Mouse (Mus musculus) heart, postnatal 0 days (tissue): ENCODE measurements around the gene Gli2. TPM values are rescaled to one million over a fixed set of nuclear protein-coding genes. Genes with fewer than 3 reads are reported as not detected.

Experiments used
- ATAC-seq: fragments of 200-750 bp; cut with Nextera tagmentation; 2 replicates; pipeline ENCODE4 v1.8.0; 2017; ENCODE audit warnings: low read depth, moderate number of reproducible peaks, moderate library complexity; ENCODE audit not compliant: insufficient read depth
- DNase-seq: peaks from one replicate; pipeline ENCODE4 v3.0.0-alpha.2; 2016; ENCODE audit warnings: low spot score
- H3K27ac ChIP-seq: fragments of 300-500 bp; sonication (generic); 2 replicates; pipeline ENCODE4 v1.5.1; 2014; ENCODE audit warnings: low read depth, mild to moderate bottlenecking
- H3K27me3 ChIP-seq: fragments of 300-500 bp; sonication (generic); 2 replicates; pipeline ENCODE4 v1.6.1; 2014; ENCODE audit warnings: low read length, mixed read lengths; ENCODE audit not compliant: control insufficient read depth, insufficient read depth
- H3K36me3 ChIP-seq: fragments of 300-500 bp; sonication (generic); replicated peaks from 2 replicates; pipeline ENCODE4 v1.6.1; 2014; ENCODE audit warnings: low read length, mixed read lengths; ENCODE audit not compliant: control insufficient read depth, insufficient read depth
- H3K4me1 ChIP-seq: fragments of 300-500 bp; sonication (generic); 2 replicates; pipeline ENCODE4 v1.6.1; 2014; ENCODE audit warnings: antibody characterized with exemption; ENCODE audit not compliant: control insufficient read depth, insufficient read depth
- H3K4me2 ChIP-seq: fragments of 300-500 bp; sonication (generic); 2 replicates; pipeline ENCODE4 v1.6.1; 2014; ENCODE audit warnings: low read depth, mild to moderate bottlenecking, low read length, moderate library complexity
- H3K4me3 ChIP-seq: fragments of 300-500 bp; sonication (generic); 2 replicates; pipeline ENCODE4 v1.5.1; 2014; ENCODE audit warnings: low read depth, low read length
- H3K9ac ChIP-seq: fragments of 300-500 bp; sonication (generic); replicated peaks from 2 replicates; pipeline ENCODE4 v1.6.1; 2014; ENCODE audit warnings: low read depth, low read length, mixed read lengths
- H3K9me3 ChIP-seq: fragments of 300-500 bp; sonication (generic); replicated peaks from 2 replicates; pipeline ENCODE4 v1.6.1; 2016; ENCODE audit warnings: low read length; ENCODE audit not compliant: control insufficient read depth
- CTCF ChIP-seq: IDR thresholded peaks from 2 replicates; pipeline ENCODE4 v1.5.1; 2016; ENCODE audit warnings: antibody characterized with exemption, control low read depth, low read depth
- EP300 ChIP-seq: IDR thresholded peaks from 2 replicates; pipeline ENCODE4 v1.6.1; 2016; ENCODE audit warnings: antibody characterized with exemption, low read depth
- WGBS: fragments of 180-500 bp; shearing (Covaris S2); extraction: QIAGEN DNeasy Blood & Tissue Kit; methylation state at CpG from one replicate; pipeline ENCODE4 v1.1.7; 2014; 5-methylcytosine and 5-hydroxymethylcytosine counted together
- polyA plus RNA-seq: library from polyadenylated mRNA; unstranded; fragments of >200 nt; fragmentation: Nextera tagmentation; extraction: Ambion mirVana; gene quantifications from 2 replicates; pipeline ENCODE4 v1.2.1, GENCODE M21; 2015
- total RNA-seq: library from RNA; depleted of rRNA; stranded (reverse); fragments of >200 nt; gene quantifications from 2 replicates; pipeline ENCODE4 v1.2.3, GENCODE M21; 2014; ENCODE audit warnings: low replicate concordance

Gene Gli2
- total and polyA plus RNA-seq, 2 experiments from 2014 or later = 0.93 to 14.7 TPM

DNA sequence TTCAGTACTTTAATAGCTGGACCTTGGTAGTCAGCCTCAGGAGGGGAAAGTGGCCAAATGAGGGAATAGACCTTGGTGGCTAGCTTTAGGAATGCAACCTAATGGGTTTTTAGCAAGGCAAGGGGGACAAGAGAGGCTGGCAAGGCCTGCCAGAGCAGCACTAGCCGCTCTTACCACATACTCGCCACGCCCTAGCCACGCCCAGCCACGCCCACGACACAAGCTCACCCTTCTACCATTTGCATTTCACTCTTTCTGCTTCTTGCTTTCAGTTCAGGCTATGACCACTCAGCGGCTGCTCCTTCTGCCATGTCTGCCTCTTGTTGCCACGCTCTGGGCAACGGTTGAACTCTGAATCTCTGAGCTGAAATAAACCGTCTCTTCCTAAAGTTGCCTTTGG, 32.4 kb upstream of the Gli2 start:
- no peak for TF ChIP-seq EP300
- no peak for TF ChIP-seq CTCF
- Histone ChIP-seq H3K27me3 (no peaks in the 10 kb centered on the region), H3K4me2 (no peak overlapping the region), H3K9me3 (no peaks in the 10 kb centered on the region), H3K4me3 (no peak overlapping the region), H3K4me1 (no peaks in the 10 kb centered on the region), H3K36me3 (no peaks in the 10 kb centered on the region), H3K9ac (no peak overlapping the region), H3K27ac (no peak overlapping the region)
- WGBS = 49% methylated on average over 10 of the region's 10 CpGs
- no peak for ATAC-seq
- DNase-seq = no peak

DNA sequence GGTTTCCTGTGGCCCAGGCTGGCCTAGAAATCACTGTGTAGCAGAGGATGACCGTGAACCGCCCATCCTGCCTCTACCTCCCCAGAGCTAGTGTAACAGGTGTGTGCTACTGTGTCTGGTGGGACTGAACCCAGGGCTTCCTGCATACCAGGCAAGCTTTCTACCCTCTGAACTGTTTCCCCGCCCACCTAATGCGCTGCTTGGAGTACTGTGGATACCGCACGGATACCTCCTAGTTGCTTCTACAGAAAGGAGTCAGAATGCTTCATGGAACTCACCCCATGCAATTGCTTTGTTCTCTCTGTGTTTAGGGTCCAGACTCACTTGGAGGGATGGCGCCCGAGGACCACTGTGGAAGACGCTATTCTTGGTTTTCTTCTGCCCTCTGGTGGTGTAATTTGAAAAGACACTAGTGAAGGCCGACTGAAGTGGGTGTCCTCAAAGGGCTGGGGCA, 30.1 kb upstream of the Gli2 start:
- peak; percentile 73 for TF ChIP-seq CTCF
- TF ChIP-seq EP300 = no peak
- 18% methylated on average over 10 of the region's 10 CpGs for WGBS
- no peaks in the 10 kb centered on the region for H3K27me3 ChIP-seq
- ATAC-seq (0 out of 2 replicates have a peak, but pooled peaks have one; percentile 47), DNase-seq (peak; percentile 30)
- no peak overlapping the region for H3K9ac ChIP-seq
- H3K4me3 ChIP-seq = no peak overlapping the region
- no peaks in the 10 kb centered on the region for H3K4me1 ChIP-seq
- H3K9me3 ChIP-seq = no peaks in the 10 kb centered on the region
- H3K36me3 ChIP-seq = no peaks in the 10 kb centered on the region
- no peak overlapping the region for H3K4me2 ChIP-seq
- H3K27ac ChIP-seq = no peak overlapping the region

- TF ChIP-seq CTCF (peak; percentile 86), EP300 (no peak)
- no peak overlapping the region for H3K27ac ChIP-seq
- H3K36me3 ChIP-seq = no peaks in the 10 kb centered on the region
- peak; percentile 45; the same call in 1 of the 2 replicates for ATAC-seq
- no peaks in the 10 kb centered on the region; the same call in 1 of the 2 replicates for H3K4me1 ChIP-seq
- no peak overlapping the region for H3K4me3 ChIP-seq
- no peaks in the 10 kb centered on the region for H3K27me3 ChIP-seq
- DNase-seq = peak; percentile 66
- no peaks in the 10 kb centered on the region for H3K9me3 ChIP-seq
- H3K4me2 ChIP-seq = no peak overlapping the region
- WGBS = 34% methylated on average over 12 of the region's 12 CpGs
- H3K9ac ChIP-seq = no peak overlapping the region
These were observed 29.0 kb upstream of the Gli2 start for GRCm38 (mm10) chr1:119082231-119082991.

- ATAC-seq (no peak), DNase-seq (no peak)
- Histone ChIP-seq H3K4me3 (no peak overlapping the region), H3K27ac (no peak overlapping the region), H3K36me3 (no peaks in the 10 kb centered on the region), H3K9me3 (no peaks in the 10 kb centered on the region), H3K4me1 (no peaks in the 10 kb centered on the region; the same call in 1 of the 2 replicates), H3K27me3 (peaks cover 17% of the 10 kb centered on the region), H3K9ac (no peak overlapping the region), H3K4me2 (no peak overlapping the region)
- TF ChIP-seq EP300 (no peak), CTCF (no peak)
- 82% methylated on average over 7 of the region's 7 CpGs for WGBS
These were observed 24.5 kb upstream of the Gli2 start for GRCm38 (mm10) chr1:119077933-119078332.

DNA sequence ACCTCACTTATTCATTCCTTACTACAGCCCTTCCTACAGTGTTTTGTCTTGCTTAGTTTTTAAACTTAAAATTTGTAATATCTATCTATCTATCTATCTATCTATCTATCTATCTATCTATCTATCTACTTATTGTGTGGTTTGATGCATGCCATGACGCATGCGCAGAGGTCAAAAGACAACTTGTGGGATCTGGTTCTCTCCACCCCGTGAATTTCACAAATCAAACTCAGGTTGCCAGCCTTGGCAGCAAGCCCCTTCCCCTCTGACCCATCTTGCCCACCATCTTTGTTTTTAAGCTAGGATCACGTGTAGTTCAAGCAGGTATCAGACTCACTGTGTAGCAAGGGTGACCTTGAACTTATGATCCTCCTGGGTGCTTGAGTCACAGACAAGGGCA, 22.9 kb upstream of the Gli2 start:
- TF ChIP-seq EP300 (no peak), CTCF (no peak)
- H3K36me3 ChIP-seq = no peaks in the 10 kb centered on the region
- H3K27me3 ChIP-seq = peaks cover 17% of the 10 kb centered on the region
- ATAC-seq = no peak
- DNase-seq = no peak
- no peak overlapping the region for H3K9ac ChIP-seq
- WGBS = 66% methylated on average over 4 of the region's 4 CpGs
- no peak overlapping the region for H3K27ac ChIP-seq
- H3K4me1 ChIP-seq = no peaks in the 10 kb centered on the region; the same call in 1 of the 2 replicates
- H3K4me3 ChIP-seq = no peak overlapping the region
- no peak overlapping the region for H3K4me2 ChIP-seq
- no peaks in the 10 kb centered on the region for H3K9me3 ChIP-seq
